Mouse (Mus musculus) stomach, postnatal 0 days (tissue): ENCODE results near the gene Rnf167. TPM values are rescaled to one million over a fixed set of nuclear protein-coding genes. Genes with fewer than 3 reads are reported as not detected.
A peak's percentile ranks its signal among the peaks of the same experiment; 100 is the strongest.

Experiments used
- ATAC-seq: fragments of 200-750 bp; cut with Nextera tagmentation; 2 replicates; pipeline ENCODE4 v1.8.0; 2017; ENCODE audit not compliant: low FRiP score, low TSS enrichment
- DNase-seq: peaks from one replicate; pipeline ENCODE4 v3.0.0-alpha.2; 2016; ENCODE audit warnings: low spot score
- H3K27ac ChIP-seq: fragments of 300-500 bp; sonication (generic); replicated peaks from 2 replicates; pipeline ENCODE4 v1.5.1; 2014; ENCODE audit warnings: mild to moderate bottlenecking, control low read depth
- H3K27me3 ChIP-seq: fragments of 300-500 bp; sonication (generic); 2 replicates; pipeline ENCODE4 v1.6.1; 2014; ENCODE audit warnings: low read length; ENCODE audit not compliant: control insufficient read depth, insufficient read depth
- H3K36me3 ChIP-seq: fragments of 300-500 bp; sonication (generic); 2 replicates; pipeline ENCODE4 v1.6.1; 2014; ENCODE audit warnings: low read length, mixed read lengths; ENCODE audit not compliant: control insufficient read depth, insufficient read depth
- H3K4me1 ChIP-seq: fragments of 300-500 bp; sonication (generic); replicated peaks from 2 replicates; pipeline ENCODE4 v1.6.1; 2014; ENCODE audit warnings: antibody characterized with exemption; ENCODE audit not compliant: control insufficient read depth, insufficient read depth
- H3K4me2 ChIP-seq: fragments of 300-500 bp; sonication (generic); replicated peaks from 2 replicates; pipeline ENCODE4 v1.6.1; 2014; ENCODE audit warnings: low read depth, mild to moderate bottlenecking, control low read depth, moderate library complexity
- H3K4me3 ChIP-seq: fragments of 300-500 bp; sonication (generic); 2 replicates; pipeline ENCODE4 v1.5.1; 2014; ENCODE audit warnings: low read depth, low read length, control low read depth
- H3K9ac ChIP-seq: fragments of 300-500 bp; sonication (generic); 2 replicates; pipeline ENCODE4 v1.6.1; 2014; ENCODE audit warnings: mild to moderate bottlenecking, low read length, control low read depth, mixed read lengths
- H3K9me3 ChIP-seq: fragments of 300-500 bp; sonication (generic); 2 replicates; pipeline ENCODE4 v1.6.1; 2016; ENCODE audit warnings: low read length; ENCODE audit not compliant: control insufficient read depth
- CTCF ChIP-seq: IDR thresholded peaks from 2 replicates; pipeline ENCODE4 v1.5.1; 2016; ENCODE audit warnings: antibody characterized with exemption, low read depth, mild to moderate bottlenecking, moderate library complexity
- EP300 ChIP-seq: optimal IDR thresholded peaks from 2 replicates; pipeline ENCODE3; 2016; ENCODE audit warnings: antibody characterized with exemption
- WGBS: fragments of 180-500 bp; shearing (Covaris S2); extraction: QIAGEN DNeasy Blood & Tissue Kit; methylation state at CpG from one replicate; pipeline ENCODE4 v1.1.7; 2014; 5-methylcytosine and 5-hydroxymethylcytosine counted together
- polyA plus RNA-seq: library from polyadenylated mRNA; unstranded; fragments of >200 nt; fragmentation: Nextera tagmentation; extraction: Ambion mirVana; gene quantifications from 2 replicates; pipeline ENCODE4 v1.2.1, GENCODE M21; 2015

Gene Rnf167
- polyA plus RNA-seq, 1 experiment from 2014 or later = 62.8 TPM

DNA sequence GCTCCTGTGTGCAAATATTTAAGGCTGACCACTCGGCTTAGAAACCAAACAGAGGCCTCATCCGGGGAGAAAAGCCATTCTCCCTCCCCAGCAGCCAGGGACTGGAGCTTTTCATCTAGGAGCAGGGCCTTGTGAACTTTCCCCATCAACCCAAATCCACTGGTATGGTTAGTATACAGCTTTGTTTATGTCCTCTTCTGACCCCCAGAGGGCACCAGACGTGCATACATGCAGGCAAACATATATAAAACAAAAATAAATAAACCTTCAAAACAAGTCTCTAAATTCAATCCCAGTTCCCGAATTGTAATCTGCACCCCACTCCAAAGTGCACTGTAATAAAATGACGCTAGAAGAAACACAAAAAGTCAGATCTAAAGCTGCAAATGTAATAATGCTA is 17.5 kb upstream of the Rnf167 start:
- TF ChIP-seq CTCF (peak; percentile 63), EP300 (no peak)
- Histone ChIP-seq H3K4me1 (no peaks in the 10 kb centered on the region), H3K4me3 (no peak overlapping the region), H3K9ac (no peak overlapping the region), H3K27ac (no peak overlapping the region), H3K36me3 (no peaks in the 10 kb centered on the region), H3K27me3 (no peaks in the 10 kb centered on the region), H3K9me3 (no peaks in the 10 kb centered on the region), H3K4me2 (no peak overlapping the region)
- WGBS = 40% methylated on average over 5 of the region's 5 CpGs
- ATAC-seq (no peak), DNase-seq (no peak)

DNA sequence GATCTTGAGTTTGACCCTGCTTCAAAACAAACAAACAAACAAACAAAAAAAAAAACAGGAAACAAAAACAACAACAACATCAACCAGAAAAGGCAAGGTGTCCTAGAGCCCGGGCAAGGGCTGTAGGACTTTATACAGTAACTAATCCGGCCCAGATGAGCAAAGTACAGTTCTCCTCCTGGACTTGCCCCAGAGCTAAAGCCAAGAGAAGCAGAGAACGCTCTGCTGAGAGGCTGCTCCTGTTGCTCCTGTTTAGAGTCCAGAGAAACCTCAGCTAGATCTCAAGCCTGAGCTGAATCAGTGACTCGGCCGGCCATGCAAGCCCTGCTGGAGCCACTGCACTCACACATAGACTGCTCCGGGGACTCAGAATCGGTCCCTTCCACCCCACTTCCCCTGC is 16.9 kb upstream of the Rnf167 start:
- TF ChIP-seq CTCF (no peak), EP300 (no peak)
- no peaks in the 10 kb centered on the region for H3K36me3 ChIP-seq
- no peaks in the 10 kb centered on the region for H3K4me1 ChIP-seq
- no peaks in the 10 kb centered on the region for H3K27me3 ChIP-seq
- ATAC-seq (no peak), DNase-seq (no peak)
- H3K27ac ChIP-seq = no peak overlapping the region
- H3K4me2 ChIP-seq = no peak overlapping the region
- no peak overlapping the region for H3K4me3 ChIP-seq
- WGBS = 73% methylated on average over 7 of the region's 7 CpGs
- H3K9ac ChIP-seq = no peak overlapping the region
- H3K9me3 ChIP-seq = no peaks in the 10 kb centered on the region

DNA sequence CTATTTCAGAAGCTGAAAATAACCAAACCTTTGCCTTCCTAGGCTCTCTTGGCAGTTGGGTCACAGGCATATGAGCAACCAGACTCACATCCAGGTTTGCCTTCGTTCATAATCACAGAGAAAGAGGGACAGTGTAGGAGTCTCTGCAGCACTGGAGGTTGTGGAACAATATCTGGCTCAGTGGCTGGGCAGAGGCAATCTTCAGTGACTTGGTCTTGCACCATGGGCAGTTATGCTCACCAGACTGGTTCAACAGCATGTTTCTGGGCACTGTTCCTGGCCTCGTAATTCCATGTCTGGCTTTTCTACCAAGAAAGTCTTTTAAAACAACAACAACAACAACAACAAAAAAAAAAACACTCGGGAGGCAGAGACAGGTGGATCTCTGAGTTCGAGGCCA is 11.4 kb upstream of the Rnf167 start:
- 70% methylated on average over 4 of the region's 4 CpGs for WGBS
- DNase-seq = no peak

DNA sequence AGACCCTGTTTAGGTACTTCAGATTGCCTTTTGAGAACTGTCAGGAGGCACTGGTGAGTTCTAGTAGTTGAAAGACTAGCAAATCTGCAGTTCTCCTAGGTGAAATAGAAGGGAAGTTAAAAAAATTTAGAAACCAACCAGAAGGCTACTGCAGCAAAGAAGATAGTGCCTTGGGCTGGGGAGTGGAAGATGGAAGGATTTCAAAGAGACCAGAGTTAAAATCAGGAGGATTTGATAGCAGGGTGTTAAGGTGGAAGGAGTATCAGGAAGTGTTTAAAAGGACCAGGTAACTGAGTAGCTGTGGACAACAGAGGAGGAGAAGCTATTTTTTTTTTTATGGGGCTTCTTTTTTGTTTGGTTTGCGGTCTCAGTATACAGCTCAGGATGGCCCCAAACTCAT is 9.3 kb upstream of the Rnf167 start:
- no peak overlapping the region for H3K4me2 ChIP-seq
- H3K9me3 ChIP-seq = no peaks in the 10 kb centered on the region
- H3K27ac ChIP-seq = no peak overlapping the region
- no peaks in the 10 kb centered on the region for H3K4me1 ChIP-seq
- no peaks in the 10 kb centered on the region for H3K36me3 ChIP-seq
- no peak for TF ChIP-seq EP300
- no peak for TF ChIP-seq CTCF
- H3K27me3 ChIP-seq = no peaks in the 10 kb centered on the region
- WGBS = 100% methylated on average over 1 of the region's 1 CpGs
- no peak overlapping the region for H3K9ac ChIP-seq
- no peak overlapping the region for H3K4me3 ChIP-seq
- ATAC-seq = no peak
- DNase-seq = no peak

More for the DNA sequence above, 11.4 kb upstream of the Rnf167 start:
- Histone ChIP-seq H3K4me2 (no peak overlapping the region), H3K9ac (no peak overlapping the region), H3K27me3 (no peaks in the 10 kb centered on the region), H3K36me3 (no peaks in the 10 kb centered on the region), H3K4me3 (no peak overlapping the region), H3K4me1 (no peaks in the 10 kb centered on the region), H3K9me3 (no peaks in the 10 kb centered on the region), H3K27ac (no peak overlapping the region)
- TF ChIP-seq EP300 (no peak), CTCF (no peak)
- no peak for ATAC-seq

DNA sequence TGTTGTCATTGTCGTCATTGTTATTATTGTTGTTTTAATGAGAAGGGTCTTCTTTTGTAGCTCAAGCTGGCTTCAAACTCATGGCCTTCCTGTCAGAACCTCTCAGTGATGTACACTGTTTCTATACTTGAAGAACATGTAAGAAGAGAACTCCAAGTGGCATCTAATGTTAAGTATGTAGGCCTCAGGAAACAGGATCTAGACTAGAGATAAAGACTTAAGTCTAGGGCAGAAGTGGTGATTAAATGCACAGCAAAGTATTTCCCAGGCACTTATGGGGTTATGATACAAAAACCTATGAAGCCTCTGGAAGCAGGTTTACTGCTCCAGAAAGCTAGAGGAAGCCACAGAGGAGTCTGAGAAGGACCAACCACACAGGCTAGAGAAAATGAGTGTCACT is 8.7 kb upstream of the Rnf167 start:
- WGBS = 83% methylated on average over 1 of the region's 1 CpGs
- H3K4me1 ChIP-seq = no peaks in the 10 kb centered on the region
- no peak for ATAC-seq
- no peak overlapping the region for H3K27ac ChIP-seq
- H3K4me2 ChIP-seq = no peak overlapping the region
- TF ChIP-seq CTCF (no peak), EP300 (no peak)
- no peak for DNase-seq
- H3K9me3 ChIP-seq = no peaks in the 10 kb centered on the region
- H3K27me3 ChIP-seq = no peaks in the 10 kb centered on the region
- H3K9ac ChIP-seq = no peak overlapping the region
- H3K4me3 ChIP-seq = no peak overlapping the region
- no peaks in the 10 kb centered on the region for H3K36me3 ChIP-seq

DNA sequence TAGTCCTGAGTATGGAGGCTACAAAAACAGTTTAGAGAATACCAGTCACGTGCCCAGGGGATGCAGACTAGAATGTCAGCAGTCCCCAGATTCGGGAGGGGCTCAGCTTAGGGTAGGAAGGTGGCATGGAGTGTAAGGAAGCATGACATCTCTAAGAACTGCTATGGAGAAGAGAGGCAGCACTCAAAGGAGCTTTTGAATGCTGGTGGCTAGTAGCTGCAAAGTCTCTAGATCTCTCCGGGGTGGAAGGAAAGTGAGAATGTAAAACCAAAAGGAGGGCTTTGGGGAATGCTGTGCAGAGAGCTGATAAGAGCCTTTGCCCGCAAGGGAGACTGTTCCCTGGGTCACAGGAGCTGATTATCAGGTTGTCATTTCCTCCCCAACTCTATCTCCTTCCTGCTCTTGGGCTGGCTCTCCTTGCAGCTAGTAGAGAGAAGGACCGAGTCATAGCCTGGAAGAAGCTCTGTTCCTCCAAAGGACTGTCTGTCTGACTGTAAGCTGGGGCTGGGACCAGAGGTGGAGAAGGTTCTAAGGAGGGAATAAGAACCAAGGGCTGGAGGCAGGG is 8.2 kb upstream of the Rnf167 start, which contains the start of gene Gp1ba:
Gp1ba (plus strand) TSS at position 409 of the 565 bp plus-strand sequence.
- Histone ChIP-seq H3K4me3 (no peak within 1 kb of the TSS), H3K27ac (no peak within 1 kb of the TSS), H3K9ac (no peak within 1 kb of the TSS), H3K36me3 (no peaks in the 10 kb centered on the region), H3K27me3 (no peaks in the 10 kb centered on the region), H3K4me2 (no peak within 1 kb of the TSS), H3K9me3 (no peaks in the 10 kb centered on the region), H3K4me1 (no peaks in the 10 kb centered on the region)
- TF ChIP-seq EP300 (no peak), CTCF (no peak)
- ATAC-seq = no peak
- DNase-seq = peak; percentile 15
- 29% methylated on average over 5 of the region's 5 CpGs for WGBS
